Mouse (Mus musculus) CH12.LX (cell line): Measurements from ENCODE around the gene H2-DMb2.

Experiments
- CHD2 ChIP-seq: IDR thresholded peaks from 2 replicates; pipeline ENCODE4 v1.6.1; 2011; ENCODE audit warnings: low read length, improper control_type of control experiment
- PAX5 ChIP-seq: IDR thresholded peaks from 2 replicates; pipeline ENCODE4 v1.6.1; 2012; ENCODE audit warnings: low read length, inconsistent platforms, mixed read lengths
- TCF12 ChIP-seq: IDR thresholded peaks from 2 replicates; pipeline ENCODE4 v1.6.1; 2014; ENCODE audit warnings: low read depth, mild to moderate bottlenecking, inconsistent platforms, low read length, improper control_type of control experiment
- USF1 ChIP-seq: IDR thresholded peaks from 2 replicates; pipeline ENCODE4 v1.6.1; 2014; ENCODE audit warnings: low read depth, mild to moderate bottlenecking, inconsistent platforms, low read length, improper control_type of control experiment

DNA sequence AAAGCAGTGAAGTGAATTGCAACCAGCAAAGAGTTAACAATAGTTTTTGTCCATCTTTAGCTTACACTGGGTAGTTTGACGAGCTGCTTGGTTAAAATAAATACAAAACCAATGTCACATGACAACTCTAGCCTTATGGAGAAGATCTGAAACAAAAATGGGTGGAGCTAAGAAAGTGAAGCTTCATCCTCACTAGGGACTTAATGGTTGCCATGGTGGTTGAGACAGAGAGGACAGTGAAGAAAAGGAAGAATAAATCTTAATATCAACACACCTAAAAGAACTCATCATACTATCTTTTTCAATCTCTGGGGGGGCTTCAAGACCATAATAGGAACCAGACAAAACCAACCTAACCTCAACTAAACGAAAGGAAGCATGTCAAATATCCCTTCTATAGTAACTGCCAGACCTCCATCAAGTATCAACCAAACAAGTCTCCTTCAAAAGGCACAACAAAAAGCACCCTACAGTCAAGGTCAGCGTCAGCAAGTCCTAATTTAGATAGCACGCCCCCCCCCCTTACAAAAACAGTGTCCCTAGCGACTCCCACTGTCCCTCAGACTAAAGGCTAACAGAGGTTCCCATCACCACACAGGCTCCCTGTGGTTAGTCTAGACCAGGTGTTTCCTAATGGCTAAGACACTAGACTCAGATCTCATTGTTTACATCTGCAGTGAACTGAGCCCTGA is 25.5 kb upstream of the H2-DMb2 start:
- no peak for TF ChIP-seq TCF12
- TF ChIP-seq PAX5 = no peak
- no peak for TF ChIP-seq USF1
- TF ChIP-seq CHD2 = no peak
